Mouse (Mus musculus) limb, embryonic 13.5 days (tissue): ENCODE results near the gene St6galnac3. TPM values are rescaled to one million over a fixed set of nuclear protein-coding genes. Genes with fewer than 3 reads are reported as not detected.
A peak's percentile ranks its signal among the peaks of the same experiment; 100 is the strongest.

ENCODE experiments used
- ATAC-seq: fragments of 200-750 bp; cut with Nextera tagmentation; 2 replicates; pipeline ENCODE4 v1.8.0; 2017; ENCODE audit warnings: low read depth, moderate number of reproducible peaks, moderate TSS enrichment; ENCODE audit not compliant: low FRiP score
- H3K27ac ChIP-seq: fragments of 300-500 bp; sonication (generic); 2 replicates; pipeline ENCODE4 v1.5.1; 2015; ENCODE audit warnings: inconsistent platforms, mild to moderate bottlenecking, moderate library complexity
- H3K27me3 ChIP-seq: fragments of 300-500 bp; sonication (generic); 2 replicates; pipeline ENCODE4 v1.6.1; 2015; ENCODE audit warnings: mild to moderate bottlenecking, inconsistent platforms
- H3K36me3 ChIP-seq: fragments of 300-500 bp; sonication (generic); 2 replicates; pipeline ENCODE4 v1.6.1; 2015; ENCODE audit warnings: inconsistent platforms, mild to moderate bottlenecking, moderate library complexity
- H3K4me1 ChIP-seq: fragments of 300-500 bp; sonication (generic); 2 replicates; pipeline ENCODE4 v1.6.1; 2015; ENCODE audit warnings: inconsistent platforms
- H3K4me2 ChIP-seq: fragments of 300-500 bp; sonication (generic); replicated peaks from 2 replicates; pipeline ENCODE4 v1.6.1; 2015; ENCODE audit warnings: inconsistent platforms, mild to moderate bottlenecking, moderate library complexity
- H3K4me3 ChIP-seq: fragments of 300-500 bp; sonication (generic); 2 replicates; pipeline ENCODE4 v1.5.1; 2015; ENCODE audit warnings: moderate library complexity, mild to moderate bottlenecking, inconsistent platforms
- H3K9ac ChIP-seq: fragments of 300-500 bp; sonication (generic); 2 replicates; pipeline ENCODE4 v1.6.1; 2015; ENCODE audit warnings: mild to moderate bottlenecking, inconsistent platforms
- H3K9me3 ChIP-seq: fragments of 300-500 bp; sonication (generic); 2 replicates; pipeline ENCODE4 v1.6.1; 2016; ENCODE audit warnings: inconsistent platforms
- WGBS: fragments of 180-500 bp; shearing (Covaris S2); methylation state at CpG from one replicate; pipeline ENCODE4 v1.1.7; 2015; 5-methylcytosine and 5-hydroxymethylcytosine counted together
- polyA plus RNA-seq: library from polyadenylated mRNA; unstranded; fragments of >200 nt; fragmentation: Nextera tagmentation; extraction: Ambion mirVana; gene quantifications from 2 replicates; pipeline ENCODE4 v1.2.1, GENCODE M21; 2015

St6galnac3 gene
- polyA plus RNA-seq, 1 experiment from 2014 or later, result 53.7 TPM

GRCm38 (mm10) chr3:153732035-153732434 lies 7.1 kb upstream of the St6galnac3 start:
- peaks cover 11% of the 10 kb centered on the region for H3K4me1 ChIP-seq
- no peak overlapping the region for H3K9ac ChIP-seq
- H3K4me2 ChIP-seq, result no peak overlapping the region
- WGBS, result 70% methylated on average over 6 of the region's 6 CpGs
- no peaks in the 10 kb centered on the region for H3K27me3 ChIP-seq
- no peak overlapping the region for H3K27ac ChIP-seq
- H3K9me3 ChIP-seq, result no peaks in the 10 kb centered on the region
- H3K4me3 ChIP-seq, result no peak overlapping the region
- no peak for ATAC-seq
- no peaks in the 10 kb centered on the region for H3K36me3 ChIP-seq

GRCm38 (mm10) chr3:153728577-153728976 lies 3.6 kb upstream of the St6galnac3 start:
- no peak overlapping the region for H3K27ac ChIP-seq
- H3K4me2 ChIP-seq, result no peak overlapping the region
- H3K27me3 ChIP-seq, result no peaks in the 10 kb centered on the region
- peaks cover 15% of the 10 kb centered on the region for H3K4me1 ChIP-seq
- no peaks in the 10 kb centered on the region for H3K36me3 ChIP-seq
- H3K9ac ChIP-seq, result no peak overlapping the region
- H3K9me3 ChIP-seq, result no peaks in the 10 kb centered on the region
- no peak overlapping the region for H3K4me3 ChIP-seq
- ATAC-seq, result no peak

- H3K4me1 ChIP-seq, result peaks cover 42% of the 10 kb centered on the region
- H3K4me3 ChIP-seq, result peak overlapping the region; percentile 64
- ATAC-seq, result no peak
- 80% methylated on average over 9 of the region's 9 CpGs for WGBS
- no peaks in the 10 kb centered on the region for H3K36me3 ChIP-seq
- H3K27me3 ChIP-seq, result no peaks in the 10 kb centered on the region
- H3K4me2 ChIP-seq, result peak overlapping the region; percentile 73
- H3K27ac ChIP-seq, result no peak overlapping the region
- H3K9ac ChIP-seq, result peak overlapping the region; percentile 75; the same call in 1 of the 2 replicates
- H3K9me3 ChIP-seq, result no peaks in the 10 kb centered on the region
Observed at GRCm38 (mm10) chr3:153723467-153724079, 1.4 kb downstream of the St6galnac3 start.

GRCm38 (mm10) chr3:153721525-153721924 lies 3.4 kb downstream of the St6galnac3 start:
- WGBS, result 87% methylated on average over 16 of the region's 16 CpGs
- no peaks in the 10 kb centered on the region for H3K36me3 ChIP-seq
- no peak overlapping the region for H3K27ac ChIP-seq
- no peak for ATAC-seq
- H3K4me1 ChIP-seq, result peaks cover 59% of the 10 kb centered on the region
- no peaks in the 10 kb centered on the region for H3K27me3 ChIP-seq
- no peaks in the 10 kb centered on the region for H3K9me3 ChIP-seq
- H3K4me3 ChIP-seq, result no peak overlapping the region
- H3K9ac ChIP-seq, result no peak overlapping the region
- H3K4me2 ChIP-seq, result no peak overlapping the region

- H3K9me3 ChIP-seq, result no peaks in the 10 kb centered on the region
- ATAC-seq, result no peak
- 60% methylated on average over 4 of the region's 4 CpGs for WGBS
- no peak overlapping the region for H3K9ac ChIP-seq
- H3K4me1 ChIP-seq, result peaks cover 62% of the 10 kb centered on the region
- H3K36me3 ChIP-seq, result no peaks in the 10 kb centered on the region
- no peak overlapping the region for H3K4me3 ChIP-seq
- H3K4me2 ChIP-seq, result no peak overlapping the region
- no peaks in the 10 kb centered on the region for H3K27me3 ChIP-seq
- no peak overlapping the region for H3K27ac ChIP-seq
Observed at GRCm38 (mm10) chr3:153720922-153721321, 4.1 kb downstream of the St6galnac3 start.

- Histone ChIP-seq H3K9ac (no peak overlapping the region), H3K27me3 (no peaks in the 10 kb centered on the region), H3K9me3 (no peaks in the 10 kb centered on the region), H3K4me1 (peaks cover 64% of the 10 kb centered on the region), H3K36me3 (no peaks in the 10 kb centered on the region), H3K4me2 (no peak overlapping the region), H3K4me3 (no peak overlapping the region), H3K27ac (0 out of 2 replicates have a peak overlapping the region, but pooled peaks have one; percentile 23)
- ATAC-seq, result no peak
- 32% methylated on average over 3 of the region's 3 CpGs for whole genome bisulfite sequencing
Observed at GRCm38 (mm10) chr3:153720296-153720695, 4.7 kb downstream of the St6galnac3 start.

GRCm38 (mm10) chr3:153719256-153719970 lies 5.6 kb downstream of the St6galnac3 start:
- no peak overlapping the region for H3K4me3 ChIP-seq
- no peaks in the 10 kb centered on the region for H3K9me3 ChIP-seq
- H3K4me1 ChIP-seq, result peaks cover 70% of the 10 kb centered on the region
- H3K36me3 ChIP-seq, result no peaks in the 10 kb centered on the region
- H3K4me2 ChIP-seq, result 0 out of 2 replicates have a peak overlapping the region, but pooled peaks have one; percentile 14
- ATAC-seq, result 0 out of 2 replicates have a peak, but pooled peaks have one; percentile 31
- H3K9ac ChIP-seq, result no peak overlapping the region
- 0 out of 2 replicates have a peak overlapping the region, but pooled peaks have one; percentile 23 for H3K27ac ChIP-seq
- 56% methylated on average over 9 of the region's 9 CpGs for WGBS
- no peaks in the 10 kb centered on the region for H3K27me3 ChIP-seq

GRCm38 (mm10) chr3:153718724-153719123 lies 6.2 kb downstream of the St6galnac3 start:
- peaks cover 6% of the 10 kb centered on the region for H3K9me3 ChIP-seq
- peaks cover 2% of the 10 kb centered on the region; the same call in 1 of the 2 replicates for H3K36me3 ChIP-seq
- no peak overlapping the region for H3K9ac ChIP-seq
- no peak overlapping the region for H3K4me3 ChIP-seq
- H3K4me1 ChIP-seq, result peaks cover 63% of the 10 kb centered on the region
- no peak overlapping the region for H3K4me2 ChIP-seq
- WGBS, result 46% methylated on average over 8 of the region's 8 CpGs
- H3K27ac ChIP-seq, result no peak overlapping the region
- no peak for ATAC-seq
- no peaks in the 10 kb centered on the region for H3K27me3 ChIP-seq

- Histone ChIP-seq H3K4me1 (peaks cover 57% of the 10 kb centered on the region), H3K9me3 (peaks cover 7% of the 10 kb centered on the region), H3K27me3 (no peaks in the 10 kb centered on the region), H3K4me2 (no peak overlapping the region), H3K9ac (0 out of 2 replicates have a peak overlapping the region, but pooled peaks have one; percentile 26), H3K4me3 (no peak overlapping the region), H3K27ac (no peak overlapping the region), H3K36me3 (peaks cover 4% of the 10 kb centered on the region; the same call in 1 of the 2 replicates)
- no peak for ATAC-seq
- 38% methylated on average over 7 of the region's 7 CpGs for WGBS
Observed at GRCm38 (mm10) chr3:153717742-153718141, 7.2 kb downstream of the St6galnac3 start.

GRCm38 (mm10) chr3:153715646-153716045 lies 9.3 kb downstream of the St6galnac3 start:
- ATAC-seq, result no peak
- WGBS, result 15% methylated on average over 7 of the region's 7 CpGs
- H3K4me3 ChIP-seq, result no peak overlapping the region
- no peak overlapping the region for H3K27ac ChIP-seq
- peaks cover 7% of the 10 kb centered on the region for H3K9me3 ChIP-seq
- H3K27me3 ChIP-seq, result no peaks in the 10 kb centered on the region
- peak overlapping the region; percentile 19 for H3K4me2 ChIP-seq
- peaks cover 54% of the 10 kb centered on the region for H3K4me1 ChIP-seq
- H3K9ac ChIP-seq, result 0 out of 2 replicates have a peak overlapping the region, but pooled peaks have one; percentile 19
- H3K36me3 ChIP-seq, result peaks cover 4% of the 10 kb centered on the region; the same call in 1 of the 2 replicates

- ATAC-seq, result no peak
- Histone ChIP-seq H3K36me3 (peaks cover 4% of the 10 kb centered on the region; the same call in 1 of the 2 replicates), H3K4me1 (peaks cover 20% of the 10 kb centered on the region), H3K27ac (no peak overlapping the region), H3K4me3 (no peak overlapping the region), H3K27me3 (0 out of 2 replicates have a peak, but pooled peaks cover 6% of the 10 kb centered on the region), H3K4me2 (no peak overlapping the region), H3K9me3 (peaks cover 7% of the 10 kb centered on the region), H3K9ac (no peak overlapping the region)
- WGBS, result 81% methylated on average over 1 of the region's 1 CpGs
Observed at GRCm38 (mm10) chr3:153710545-153710944, 14.4 kb downstream of the St6galnac3 start.

GRCm38 (mm10) chr3:153707687-153708086 lies 17.3 kb downstream of the St6galnac3 start:
- Histone ChIP-seq H3K27ac (no peak overlapping the region), H3K27me3 (0 out of 2 replicates have a peak, but pooled peaks cover 6% of the 10 kb centered on the region), H3K4me2 (no peak overlapping the region), H3K36me3 (no peaks in the 10 kb centered on the region), H3K9ac (no peak overlapping the region), H3K4me3 (no peak overlapping the region), H3K4me1 (peaks cover 14% of the 10 kb centered on the region), H3K9me3 (no peaks in the 10 kb centered on the region)
- WGBS, result 72% methylated on average over 6 of the region's 6 CpGs
- no peak for ATAC-seq
